Mouse (Mus musculus) lung, postnatal 25 days (tissue): ENCODE data around the gene Rmnd5a.
"Not testable (repeated sequence)": the region's sequence is repeated elsewhere in the genome, so short reads cannot be mapped to it uniquely, and the experiment has no call there.

Experiments used
- DNase-seq: peaks from one replicate; pipeline ENCODE4 v3.0.0; 2022; ENCODE audit warnings: low spot score

The Rmnd5a gene

GRCm38 (mm10) chr6:71440492-71441250 lies at the start of gene Rmnd5a:
TSS of gene Rmnd5a (minus strand) at chr6:71440637.
- DNase-seq: peak; percentile 99

GRCm38 (mm10) chr6:71487966-71488365 lies 47.5 kb upstream of the Rmnd5a start:
- DNase-seq: no peak

DNA sequence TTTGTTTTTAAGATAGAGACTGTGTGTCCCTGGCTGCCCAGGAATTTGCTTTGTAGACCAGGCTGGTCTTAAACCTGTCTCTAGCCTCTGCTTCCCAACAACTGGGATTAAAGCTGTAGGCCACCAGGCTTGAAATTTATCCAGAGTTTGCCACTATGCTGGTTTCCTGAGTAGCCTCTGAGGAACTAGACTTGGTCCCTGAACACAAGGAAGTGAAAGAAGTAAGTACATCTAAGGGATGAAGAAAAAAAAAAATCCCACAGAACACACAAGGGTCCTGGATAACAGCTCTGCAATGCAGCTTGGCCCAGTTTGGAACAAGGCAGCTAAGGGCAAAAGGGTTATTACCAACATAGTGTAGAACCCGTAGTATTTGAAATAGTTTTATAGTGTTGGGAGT lies 46.4 kb upstream of the Rmnd5a start:
- DNase-seq: no peak

- no peak for DNase-seq
These were observed 45.8 kb upstream of the Rmnd5a start for GRCm38 (mm10) chr6:71486226-71486625.

- DNase-seq: no peak
These were observed 44.8 kb upstream of the Rmnd5a start for GRCm38 (mm10) chr6:71485246-71485645.

GRCm38 (mm10) chr6:71481136-71481535 lies 40.7 kb upstream of the Rmnd5a start:
- no peak for DNase-seq

DNA sequence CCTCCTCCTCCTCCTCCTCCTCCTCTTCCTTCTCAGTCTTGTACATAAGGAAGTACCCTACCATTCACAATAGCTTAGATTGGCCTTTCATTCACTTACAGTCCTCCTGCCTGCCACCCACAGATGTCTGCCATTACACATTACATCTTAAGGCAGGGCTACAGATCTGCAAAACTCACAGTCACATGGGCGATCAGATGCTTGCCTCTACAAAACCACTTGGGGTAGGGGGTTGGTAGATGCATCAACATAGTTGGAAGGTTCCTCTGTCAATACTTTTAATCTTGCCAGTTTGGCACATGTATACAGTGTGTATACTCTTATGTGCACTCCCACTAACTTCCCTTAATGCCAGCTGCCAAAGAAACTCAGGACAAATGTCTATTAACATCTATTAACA lies 39.7 kb upstream of the Rmnd5a start:
- no peak for DNase-seq

DNA sequence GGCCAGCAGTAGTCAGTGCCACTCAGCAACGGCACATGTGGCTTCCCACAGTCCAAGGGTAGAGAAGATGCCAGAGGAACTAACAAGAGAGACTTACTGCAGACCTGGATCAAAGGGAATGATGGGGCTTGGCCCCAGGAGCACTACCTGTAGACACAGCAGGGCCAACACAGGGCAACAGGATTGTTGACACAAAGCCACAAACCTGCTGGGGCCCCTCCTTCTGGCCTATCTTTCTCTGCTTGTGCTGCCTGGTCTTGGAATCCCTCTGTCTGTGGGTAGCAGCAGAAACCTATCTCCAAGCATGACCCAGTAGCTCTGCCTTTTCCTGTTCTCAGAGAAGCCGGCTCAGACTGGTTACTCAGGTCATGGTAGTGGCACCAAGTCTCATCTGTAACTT lies 39.2 kb upstream of the Rmnd5a start:
- DNase-seq: not testable (repeated sequence)

DNA sequence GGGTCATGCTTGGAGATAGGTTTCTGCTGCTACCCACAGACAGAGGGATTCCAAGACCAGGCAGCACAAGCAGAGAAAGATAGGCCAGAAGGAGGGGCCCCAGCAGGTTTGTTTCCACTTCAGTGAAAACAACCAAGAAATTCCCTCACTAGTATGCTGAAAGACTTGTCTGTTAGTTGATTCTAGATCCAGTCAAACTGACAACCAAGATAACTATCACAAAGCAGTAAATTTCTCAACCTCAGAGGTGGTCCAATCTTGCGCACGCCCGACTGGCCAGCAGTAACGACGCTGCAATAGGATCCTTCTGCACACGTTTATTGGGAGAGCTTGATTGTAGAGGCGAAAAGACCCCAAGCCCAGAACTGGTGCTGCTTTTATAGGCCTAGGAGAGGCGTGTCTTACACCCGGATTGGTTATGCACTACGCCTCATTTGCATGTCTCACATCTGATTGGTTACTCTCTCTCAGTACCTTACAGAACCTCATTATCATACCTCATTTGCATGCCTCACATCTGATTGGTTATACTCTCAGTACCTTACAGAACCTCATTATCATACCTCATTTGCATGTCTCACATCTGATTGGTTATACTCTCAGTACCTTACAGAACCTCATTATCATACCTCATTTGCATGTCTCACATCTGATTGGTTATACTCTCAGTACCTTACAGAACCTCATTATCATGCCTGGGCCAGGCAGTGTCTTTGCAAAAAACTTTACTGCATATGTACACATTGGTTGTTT lies 38.6 kb upstream of the Rmnd5a start:
- not testable (repeated sequence) for DNase-seq

GRCm38 (mm10) chr6:71476783-71477182 lies 36.3 kb upstream of the Rmnd5a start:
- no peak for DNase-seq

DNA sequence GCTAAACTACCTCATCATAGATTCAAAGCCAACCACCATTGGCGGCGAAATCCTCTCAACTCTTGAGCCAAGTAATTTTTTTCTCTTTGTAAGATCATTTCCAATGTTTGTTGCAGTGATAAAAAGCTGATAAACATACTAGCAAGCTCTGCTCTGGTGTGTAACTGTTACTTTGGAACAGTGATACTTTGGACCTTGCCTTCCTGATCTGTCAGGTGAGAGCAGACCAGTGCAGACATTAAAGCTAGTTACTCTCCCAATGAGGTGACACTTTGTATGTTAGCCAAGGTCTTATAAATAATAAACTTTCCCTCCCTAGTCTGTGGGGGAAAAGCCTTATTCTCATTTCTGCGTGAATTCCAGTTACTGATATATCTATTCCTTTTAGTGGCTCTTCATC lies 35.2 kb upstream of the Rmnd5a start:
- DNase-seq: no peak

DNA sequence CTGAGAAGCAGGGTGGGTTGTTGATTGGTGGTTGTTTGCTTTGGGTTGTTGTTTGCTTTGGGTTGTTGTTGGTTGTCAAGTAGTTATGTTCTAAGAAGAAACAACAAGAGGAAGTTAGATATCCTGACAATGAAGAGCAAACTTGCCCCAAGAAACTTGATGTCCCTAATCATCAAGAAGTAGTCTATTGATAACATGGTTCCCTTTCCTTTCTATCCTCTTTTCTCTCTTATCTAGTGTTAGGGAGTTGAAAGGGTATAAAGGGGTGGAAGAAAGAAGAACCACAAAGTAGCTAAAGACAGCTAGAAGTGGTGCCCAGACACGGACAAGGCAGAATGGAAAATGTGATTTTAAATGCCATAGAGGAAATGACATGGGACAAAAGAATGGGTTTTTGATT lies 32.3 kb upstream of the Rmnd5a start:
- no peak for DNase-seq

DNA sequence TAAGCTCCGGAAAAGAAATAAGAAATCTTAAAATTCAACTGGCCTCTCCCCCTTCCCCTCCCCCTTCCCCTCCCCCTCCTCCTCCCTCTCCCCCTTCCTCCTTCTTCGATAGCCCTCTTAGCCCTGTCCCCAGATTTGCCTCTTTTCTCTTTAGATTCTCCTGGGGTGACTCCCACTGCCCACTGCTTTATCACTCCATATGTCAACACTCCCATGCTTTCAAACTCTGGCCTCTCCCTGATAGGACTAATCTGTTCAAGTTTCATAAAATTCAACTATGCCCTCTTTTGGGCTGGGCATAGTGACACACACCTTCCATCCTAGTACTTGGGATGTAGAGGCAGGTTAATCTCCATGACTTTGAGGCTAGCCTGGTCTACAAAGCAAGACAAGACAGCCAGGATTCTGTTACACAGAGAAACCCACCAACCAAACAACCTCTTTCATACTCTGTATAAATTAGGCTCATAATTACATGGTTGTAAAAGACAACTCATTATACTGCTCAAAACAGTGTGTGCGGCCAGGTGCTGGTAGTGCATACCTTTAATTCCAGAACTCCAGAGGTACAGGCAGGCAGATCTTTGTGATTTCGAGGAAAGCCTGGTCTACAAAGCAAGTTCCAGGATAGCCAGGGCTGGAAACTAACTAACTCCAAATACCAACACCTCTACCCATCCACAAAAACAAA lies 31.5 kb upstream of the Rmnd5a start:
- no peak for DNase-seq

- DNase-seq: no peak
These were observed 28.9 kb upstream of the Rmnd5a start for GRCm38 (mm10) chr6:71469291-71469690.

GRCm38 (mm10) chr6:71467766-71468165 lies 27.3 kb upstream of the Rmnd5a start:
- no peak for DNase-seq

DNA sequence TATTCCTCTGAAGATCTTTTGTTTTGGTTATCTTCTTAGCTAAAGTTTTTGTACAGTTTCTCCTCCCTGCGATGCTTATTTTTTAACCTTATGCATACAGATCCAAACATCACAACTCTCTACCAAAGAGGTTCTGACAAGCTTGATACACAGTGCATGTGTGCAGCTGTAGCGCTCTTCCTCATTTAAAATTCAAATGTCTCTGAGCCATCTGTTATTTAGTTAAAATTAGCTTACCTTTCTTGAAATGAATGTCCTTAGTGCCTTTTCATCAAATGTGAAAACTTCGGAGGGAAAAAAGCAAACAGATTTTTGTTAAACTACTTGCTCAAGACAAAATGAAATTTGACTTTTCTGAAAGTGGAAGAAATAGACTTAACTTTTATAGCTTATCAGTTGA lies 24.7 kb upstream of the Rmnd5a start:
- no peak for DNase-seq

- DNase-seq: no peak
These were observed 17.6 kb upstream of the Rmnd5a start for GRCm38 (mm10) chr6:71457956-71458608.

GRCm38 (mm10) chr6:71453983-71454739 lies 13.7 kb upstream of the Rmnd5a start:
- not testable (repeated sequence) for DNase-seq

- DNase-seq: no peak
These were observed 12.4 kb upstream of the Rmnd5a start for GRCm38 (mm10) chr6:71452792-71453191.

DNA sequence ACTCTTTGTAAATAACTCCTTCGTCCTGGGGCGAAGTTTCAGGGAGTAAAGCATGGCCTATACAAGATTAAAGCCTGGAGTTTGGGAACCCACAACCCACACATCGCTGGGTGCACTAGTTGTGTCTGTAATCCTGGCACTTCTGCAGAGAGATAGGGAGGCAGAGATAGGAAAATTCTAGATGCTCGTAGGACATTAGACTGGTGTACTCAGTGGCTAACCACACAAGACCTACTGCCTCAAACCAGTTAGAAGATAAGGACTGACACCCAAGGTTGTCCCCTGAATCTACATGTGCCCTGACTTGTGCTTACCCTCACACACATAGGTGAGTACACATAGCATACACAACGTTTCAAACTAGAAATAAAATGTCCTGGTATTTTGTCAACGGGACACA lies 5.1 kb upstream of the Rmnd5a start:
- no peak for DNase-seq

DNA sequence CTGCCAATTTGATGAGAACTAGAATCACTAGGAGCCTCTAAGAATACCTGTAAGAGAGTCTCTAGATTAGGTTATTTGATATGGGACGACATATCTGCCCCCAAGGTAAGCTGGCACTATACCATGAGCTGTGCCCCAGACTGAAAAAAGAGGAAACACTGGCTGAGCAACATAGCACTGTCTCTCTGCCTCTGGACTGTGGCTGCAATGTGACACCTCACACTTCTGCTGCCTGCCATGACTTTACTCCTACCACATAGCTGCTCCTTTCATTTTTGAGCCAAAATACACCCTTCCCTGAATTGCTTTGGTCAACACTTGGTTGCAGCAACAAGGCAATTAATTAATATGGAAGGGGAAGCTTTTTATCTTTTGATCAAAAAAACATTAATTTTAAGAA lies 4.3 kb upstream of the Rmnd5a start:
- DNase-seq: no peak

- DNase-seq: no peak
These were observed 1.7 kb upstream of the Rmnd5a start for GRCm38 (mm10) chr6:71442130-71442529.
